Mouse (Mus musculus) spleen, postnatal 4 days (tissue): Measurements from ENCODE around the gene Slc29a1.

Source experiments
- DNase-seq, 2 experiments: peaks; one replicate each; pipeline ENCODE4 v3.0.0; 2022; ENCODE audit warnings: low spot score in 2 of 2

Slc29a1 gene

GRCm38 (mm10) chr17:45612008-45612407 is 12.6 kb upstream of the Slc29a1 start:
- no peak for DNase-seq

- peak in 1 of 2 experiments; percentile 12 for DNase-seq
Measured at GRCm38 (mm10) chr17:45610144-45610866, 10.9 kb upstream of the Slc29a1 start.

- DNase-seq: no peak
Measured at GRCm38 (mm10) chr17:45608396-45608795, 9.0 kb upstream of the Slc29a1 start.

GRCm38 (mm10) chr17:45606992-45607879 is 7.8 kb upstream of the Slc29a1 start:
- DNase-seq: no peak

- no peak for DNase-seq
Measured at GRCm38 (mm10) chr17:45602984-45603383, 3.6 kb upstream of the Slc29a1 start.

- DNase-seq: no peak
Measured at GRCm38 (mm10) chr17:45601877-45602304, 2.5 kb upstream of the Slc29a1 start, which contains the start of gene Mymx. TSS of gene Mymx (minus strand) at chr17:45602102.

- peak; percentile 13 to 61 for DNase-seq
Measured at GRCm38 (mm10) chr17:45601325-45601724, 1.9 kb upstream of the Slc29a1 start.

GRCm38 (mm10) chr17:45600267-45600666 is 861 bp upstream of the Slc29a1 start:
- DNase-seq: no peak

GRCm38 (mm10) chr17:45598891-45599290 is 515 bp downstream of the Slc29a1 start:
- no peak for DNase-seq

- DNase-seq: no peak
Measured at GRCm38 (mm10) chr17:45598376-45598775, 1.0 kb downstream of the Slc29a1 start.

GRCm38 (mm10) chr17:45597787-45598186 is 1.6 kb downstream of the Slc29a1 start:
- DNase-seq: no peak

- DNase-seq: peak; percentile 81 to 91
Measured at GRCm38 (mm10) chr17:45596631-45597396, 2.6 kb downstream of the Slc29a1 start.

GRCm38 (mm10) chr17:45595736-45596390 is 3.5 kb downstream of the Slc29a1 start:
- DNase-seq: no peak

- peak; percentile 85 to 91 for DNase-seq
Measured at GRCm38 (mm10) chr17:45594881-45595735, 4.3 kb downstream of the Slc29a1 start.

GRCm38 (mm10) chr17:45594195-45594594 is 5.2 kb downstream of the Slc29a1 start:
- peak in 1 of 2 experiments; percentile 60 for DNase-seq

GRCm38 (mm10) chr17:45593479-45593878 is 5.9 kb downstream of the Slc29a1 start:
- DNase-seq: peak; percentile 76 to 83

GRCm38 (mm10) chr17:45592606-45593431 is 6.6 kb downstream of the Slc29a1 start:
- peak in 1 of 2 experiments; percentile 67 for DNase-seq

- DNase-seq: peak in 1 of 2 experiments; percentile 62
Measured at GRCm38 (mm10) chr17:45591701-45592605, 7.5 kb downstream of the Slc29a1 start.
